Mouse (Mus musculus): Measurements from ENCODE around the gene Stap2.

The Stap2 gene

GRCm38 (mm10) chr17:56007444-56008355, 2.3 kb upstream of the Stap2 start:
- DNase-seq (ENCODE audit: low read depth, low spot score) = no peak

- no peak for DNase-seq (ENCODE audit: low read depth, low spot score)
These were observed 1.6 kb upstream of the Stap2 start for GRCm38 (mm10) chr17:56006956-56007355.

DNA sequence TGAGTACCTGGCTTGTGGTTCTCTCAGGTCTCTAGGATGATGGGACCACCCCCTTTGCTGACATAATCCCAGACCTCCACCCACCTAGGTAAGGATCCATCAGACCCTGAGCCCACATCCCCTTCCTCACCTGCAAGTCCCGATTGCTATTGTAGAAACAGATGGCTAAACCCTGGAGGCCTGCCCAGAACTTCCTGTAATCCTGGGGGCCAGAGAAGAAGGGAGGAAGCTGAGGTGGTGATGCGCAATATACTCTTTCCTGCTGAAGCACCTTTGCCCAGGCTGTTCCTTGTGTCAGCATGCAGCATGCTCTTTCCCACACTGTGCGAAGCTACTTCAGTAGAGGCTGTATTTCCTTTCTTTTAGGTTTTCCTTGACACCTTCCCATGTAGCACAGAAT, 2.4 kb downstream of the Stap2 start:
- DNase-seq (ENCODE audit: low read depth, low spot score) = no peak

DNA sequence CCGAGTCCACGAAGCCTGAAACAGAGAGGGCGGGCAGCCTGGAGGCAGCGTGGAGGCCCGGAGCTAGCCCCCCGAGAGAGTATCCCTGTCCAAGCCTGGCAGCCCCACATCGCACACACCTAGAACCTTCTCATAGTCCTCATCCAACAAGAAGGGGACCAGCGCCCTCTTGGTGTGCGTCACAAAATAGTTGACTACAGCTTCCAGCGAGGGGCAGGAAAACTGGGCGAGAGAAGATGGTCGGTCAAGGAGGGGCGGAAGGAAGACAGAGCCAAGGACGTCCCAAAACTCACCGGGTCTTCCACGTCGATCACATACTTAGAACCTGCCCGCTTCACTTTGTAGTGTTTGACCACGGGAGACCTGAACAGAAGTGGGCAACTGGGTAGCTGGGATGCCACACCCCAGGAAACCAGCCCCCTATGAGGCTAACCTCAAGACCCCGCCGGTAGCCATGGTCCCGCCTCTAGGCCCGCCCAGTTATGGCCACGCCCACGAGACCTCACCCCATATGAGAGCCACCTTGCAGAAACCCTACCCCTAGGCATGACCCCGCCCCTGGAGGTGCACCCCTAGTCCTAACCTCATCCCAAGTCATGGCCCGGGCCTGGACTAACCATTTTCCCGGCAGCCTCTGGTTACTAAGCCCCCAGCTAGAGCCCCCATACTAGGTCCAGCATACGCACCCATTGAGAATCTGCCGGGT, 5.4 kb downstream of the Stap2 start:
- DNase-seq (ENCODE audit: low read depth, low spot score) = no peak

- no peak for DNase-seq (ENCODE audit: low read depth, low spot score)
These were observed 9.4 kb downstream of the Stap2 start for GRCm38 (mm10) chr17:55996007-55996406.

GRCm38 (mm10) chr17:55990278-55990898, 15.0 kb downstream of the Stap2 start:
- DNase-seq (ENCODE audit: low read depth, low spot score) = no peak

GRCm38 (mm10) chr17:55986030-55986961, 19.1 kb downstream of the Stap2 start, which contains the start of gene Fsd1:
Gene Fsd1 (plus strand): TSS chr17:55986509.
- DNase-seq (ENCODE audit: low read depth, low spot score) = peak; percentile 22

DNA sequence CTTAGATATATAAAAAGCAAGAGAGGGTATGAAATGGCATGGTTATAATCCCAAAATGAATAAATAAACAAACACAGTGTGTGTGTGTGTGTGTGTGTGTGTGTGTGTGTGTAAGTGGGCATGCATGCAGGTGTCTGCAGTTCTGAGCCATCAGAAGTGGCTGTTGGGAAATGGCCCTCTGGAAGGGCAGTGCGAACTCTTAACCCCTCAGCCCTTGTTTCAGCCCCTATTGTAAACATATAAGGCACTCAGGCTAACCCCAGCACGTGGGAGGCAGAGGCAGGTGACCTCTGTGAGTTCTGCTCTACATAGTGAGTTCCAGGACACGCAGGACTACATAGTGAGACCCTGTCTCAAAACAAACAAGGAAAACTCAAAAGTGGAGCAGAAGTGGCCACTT, 28.1 kb downstream of the Stap2 start:
- DNase-seq (ENCODE audit: low read depth, low spot score) = no peak

GRCm38 (mm10) chr17:55976255-55976862, 29.0 kb downstream of the Stap2 start:
- DNase-seq (ENCODE audit: low read depth, low spot score) = peak; percentile 87

- no peak for DNase-seq (ENCODE audit: low read depth, low spot score)
These were observed 33.9 kb downstream of the Stap2 start for GRCm38 (mm10) chr17:55971453-55971852.

DNA sequence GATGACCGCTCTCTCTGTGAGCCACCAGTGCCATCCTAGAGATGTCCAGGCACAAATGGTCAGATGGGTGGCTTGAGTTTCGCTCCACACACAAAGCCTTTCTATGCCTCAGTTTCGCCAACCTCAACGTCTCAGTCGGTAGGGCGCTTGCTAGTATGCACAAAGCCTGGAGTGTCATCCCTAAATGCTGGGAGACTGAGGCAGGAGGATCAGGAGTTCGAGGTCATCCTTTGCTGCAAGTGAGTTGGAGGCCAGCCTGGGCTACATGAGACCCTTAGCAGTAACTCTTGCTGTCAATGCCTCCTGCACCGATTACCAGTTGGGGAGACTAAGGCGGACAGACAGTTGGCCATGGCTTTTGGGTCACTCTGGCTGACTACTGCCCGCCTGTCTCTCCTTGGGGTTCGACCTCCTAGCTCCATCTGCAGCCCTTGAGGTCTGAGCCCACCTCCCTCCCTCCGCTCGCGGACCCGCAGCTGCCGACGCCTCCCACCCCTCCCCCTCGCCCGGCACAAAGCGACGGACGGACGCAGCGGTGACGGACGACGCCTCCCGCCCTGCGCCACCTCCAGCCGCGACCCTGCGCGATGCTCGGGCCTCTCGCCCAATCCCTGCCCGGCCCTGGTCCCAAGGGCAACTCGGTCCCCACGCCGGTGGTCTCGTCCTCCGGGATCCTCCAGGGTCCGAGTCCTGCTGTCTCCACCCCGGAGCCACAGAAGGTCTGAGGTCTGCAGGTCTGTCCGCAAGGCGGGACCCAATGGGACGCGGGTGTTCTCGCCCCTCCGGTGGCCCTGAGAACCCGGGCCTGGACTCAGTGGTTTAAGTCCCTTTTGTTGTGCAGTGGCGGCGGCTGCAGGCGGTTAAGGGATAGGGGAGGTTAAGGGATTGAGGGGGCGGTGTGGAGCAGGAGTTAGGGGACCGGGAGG, 35.2 kb downstream of the Stap2 start, which contains the start of gene Shd:
Gene Shd, plus strand, starts transcription at position 502 of the 926 bp plus-strand sequence.
- DNase-seq (ENCODE audit: low read depth, low spot score) = no peak

- no peak for DNase-seq (ENCODE audit: low read depth, low spot score)
These were observed 35.8 kb downstream of the Stap2 start for GRCm38 (mm10) chr17:55969560-55969959.

GRCm38 (mm10) chr17:55968210-55968609, 37.2 kb downstream of the Stap2 start:
- no peak for DNase-seq (ENCODE audit: low read depth, low spot score)

- no peak for DNase-seq (ENCODE audit: low read depth, low spot score)
These were observed 38.2 kb downstream of the Stap2 start for GRCm38 (mm10) chr17:55967186-55967585.

GRCm38 (mm10) chr17:55964996-55965395, 40.4 kb downstream of the Stap2 start:
- DNase-seq (ENCODE audit: low read depth, low spot score) = no peak

DNA sequence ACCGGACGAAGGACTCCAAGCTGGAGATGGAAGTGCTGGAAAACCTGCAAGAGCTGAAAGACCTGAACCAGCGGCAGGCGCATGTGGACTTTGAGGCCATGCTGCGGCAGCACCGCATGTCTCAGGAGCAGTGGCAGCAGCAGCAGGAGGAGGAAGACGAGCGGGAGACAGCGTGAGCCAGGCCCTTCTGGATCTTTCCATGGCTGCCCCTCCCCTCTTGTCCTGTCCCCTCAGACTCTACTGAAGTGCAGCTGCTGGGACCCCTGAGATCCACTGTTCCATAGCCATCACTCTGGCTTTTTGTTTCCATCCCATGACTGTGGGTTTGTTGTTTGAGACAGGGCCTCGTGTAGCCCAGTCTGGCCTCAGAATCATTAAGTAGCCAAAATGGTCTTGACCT, 40.9 kb downstream of the Stap2 start:
- DNase-seq (ENCODE audit: low read depth, low spot score) = no peak

GRCm38 (mm10) chr17:55963171-55963570, 42.2 kb downstream of the Stap2 start:
- no peak for DNase-seq (ENCODE audit: low read depth, low spot score)

DNA sequence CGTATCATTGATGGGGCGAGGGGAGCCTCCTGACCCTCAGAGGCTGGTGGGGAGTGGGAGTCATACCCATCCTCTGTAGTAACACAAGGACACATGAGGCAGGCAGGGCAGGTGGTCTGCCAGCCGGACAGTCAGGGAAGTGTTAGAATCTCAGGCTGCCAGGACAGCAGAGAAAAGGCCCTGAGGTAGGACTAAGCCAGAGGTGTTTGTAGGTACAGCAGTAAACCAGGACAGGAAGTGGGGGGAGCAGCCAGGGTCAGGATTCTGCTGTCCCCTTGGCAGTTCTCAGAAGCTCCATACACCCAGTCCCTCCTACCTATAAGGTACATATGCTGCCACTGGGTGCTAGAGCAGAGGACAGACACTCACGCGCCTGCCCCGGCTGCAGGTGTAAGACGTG, 43.8 kb downstream of the Stap2 start:
- DNase-seq (ENCODE audit: low read depth, low spot score) = no peak

DNA sequence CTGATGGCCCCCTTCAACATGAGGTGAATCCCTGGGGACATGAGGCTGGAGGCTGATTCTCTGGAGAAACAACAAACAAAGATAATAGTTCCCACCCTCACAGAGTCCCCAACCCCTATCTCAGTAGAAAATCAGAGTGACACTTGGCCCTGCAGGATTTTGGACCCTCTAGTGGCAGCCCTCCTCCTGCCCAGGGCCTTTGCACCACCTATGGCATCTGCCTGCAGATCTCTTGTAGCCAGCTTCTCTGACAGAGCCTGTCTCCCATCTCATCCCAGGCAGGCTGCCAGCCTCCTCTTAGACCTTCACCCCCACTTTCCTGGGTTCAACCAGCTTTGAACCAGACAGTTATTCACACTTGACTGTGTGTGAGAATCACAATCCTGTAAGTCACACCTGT, 44.6 kb downstream of the Stap2 start:
- no peak for DNase-seq (ENCODE audit: low read depth, low spot score)
